Mouse (Mus musculus): ENCODE data around the gene Prrg3.
"Not testable (repeated sequence)": the region's sequence is repeated elsewhere in the genome, so short reads cannot be mapped to it uniquely, and the experiment has no call there.

Prrg3 gene

GRCm38 (mm10) chrX:71962073-71963051, at the start of gene Prrg3:
TSS of gene Prrg3 (plus strand) at chrX:71962624.
- peak; percentile 82 for DNase-seq (ENCODE audit: low read depth, low spot score)

- DNase-seq (ENCODE audit: low read depth, low spot score), result peak; percentile 50
Measured at GRCm38 (mm10) chrX:71946631-71947030, 15.8 kb upstream of the Prrg3 start.

- no peak for DNase-seq (ENCODE audit: low read depth, low spot score)
Measured at GRCm38 (mm10) chrX:71958366-71958765, 4.1 kb upstream of the Prrg3 start.

- no peak for DNase-seq (ENCODE audit: low read depth, low spot score)
Measured at GRCm38 (mm10) chrX:71963275-71963912, 970 bp downstream of the Prrg3 start.

GRCm38 (mm10) chrX:71968216-71968615, 5.8 kb downstream of the Prrg3 start:
- no peak for DNase-seq (ENCODE audit: low read depth, low spot score)

GRCm38 (mm10) chrX:71968816-71969215, 6.4 kb downstream of the Prrg3 start:
- no peak for DNase-seq (ENCODE audit: low read depth, low spot score)

- DNase-seq (ENCODE audit: low read depth, low spot score), result no peak
Measured at GRCm38 (mm10) chrX:71971325-71971724, 8.9 kb downstream of the Prrg3 start.

GRCm38 (mm10) chrX:71972686-71973085, 10.3 kb downstream of the Prrg3 start, which contains the start of gene Fate1:
TSS of gene Fate1 (plus strand) at chrX:71972986.
- DNase-seq (ENCODE audit: low read depth, low spot score), result no peak

- not testable (repeated sequence) for DNase-seq (ENCODE audit: low read depth, low spot score)
Measured at GRCm38 (mm10) chrX:71977681-71978080, 15.3 kb downstream of the Prrg3 start.

- DNase-seq (ENCODE audit: low read depth, low spot score), result no peak
Measured at GRCm38 (mm10) chrX:71980443-71980842, 18.0 kb downstream of the Prrg3 start.

- no peak for DNase-seq (ENCODE audit: low read depth, low spot score)
Measured at GRCm38 (mm10) chrX:71981322-71981721, 18.9 kb downstream of the Prrg3 start.

GRCm38 (mm10) chrX:71983205-71983604, 20.8 kb downstream of the Prrg3 start:
- DNase-seq (ENCODE audit: low read depth, low spot score), result no peak

- peak; percentile 25 for DNase-seq (ENCODE audit: low read depth, low spot score)
Measured at GRCm38 (mm10) chrX:71983775-71984174, 21.4 kb downstream of the Prrg3 start.

GRCm38 (mm10) chrX:71991549-71991948, 29.1 kb downstream of the Prrg3 start, which contains the start of gene Cnga2:
TSS of gene Cnga2 (plus strand) at chrX:71991849.
- no peak for DNase-seq (ENCODE audit: low read depth, low spot score)

GRCm38 (mm10) chrX:71995972-71996371, 33.5 kb downstream of the Prrg3 start:
- DNase-seq (ENCODE audit: low read depth, low spot score), result no peak

GRCm38 (mm10) chrX:72009930-72010329, 47.5 kb downstream of the Prrg3 start:
- no peak for DNase-seq (ENCODE audit: low read depth, low spot score)

- DNase-seq (ENCODE audit: low read depth, low spot score), result no peak
Measured at GRCm38 (mm10) chrX:72012236-72012635, 49.8 kb downstream of the Prrg3 start.

GRCm38 (mm10) chrX:72012804-72013203, 50.4 kb downstream of the Prrg3 start:
- peak; percentile 10 for DNase-seq (ENCODE audit: low read depth, low spot score)

GRCm38 (mm10) chrX:72022241-72022640, 59.8 kb downstream of the Prrg3 start:
- no peak for DNase-seq (ENCODE audit: low read depth, low spot score)

Data from R1 (cell line).